Mouse (Mus musculus) lung, adult 2 months (tissue): Measurements from ENCODE around the gene Arhgap10.

Experiments
- CTCF ChIP-seq: fragments of 200-500 bp; IDR thresholded peaks from 2 replicates; pipeline ENCODE4 v1.5.1; 2011; ENCODE audit warnings: mild to moderate bottlenecking, low read length, control low read depth; ENCODE audit not compliant: insufficient read depth
- POLR2A ChIP-seq: fragments of 200-500 bp; IDR thresholded peaks from 2 replicates; pipeline ENCODE4 v1.6.1; 2011; ENCODE audit warnings: low read depth, mild to moderate bottlenecking, control low read depth, low read length, borderline replicate concordance; ENCODE audit errors: extremely low read depth

DNA sequence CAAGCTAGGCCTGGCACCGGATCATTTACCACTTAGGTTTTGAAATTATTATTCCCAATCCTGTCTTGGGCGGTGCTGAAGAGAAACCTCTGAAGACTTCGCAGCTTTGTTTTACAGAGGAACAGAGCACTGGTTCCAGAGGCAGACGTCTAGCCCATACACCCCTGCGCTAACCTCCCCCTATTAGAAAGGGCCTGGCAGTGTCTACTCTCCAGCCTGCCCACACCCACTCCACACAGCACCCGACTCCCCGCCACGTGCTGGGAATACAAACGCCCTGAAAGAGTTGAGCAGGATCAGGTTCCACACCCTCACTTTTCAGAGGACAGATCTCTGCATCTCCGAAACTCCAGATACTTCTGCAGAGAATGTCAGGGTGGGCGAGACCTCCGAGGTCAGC lies 180.5 kb downstream of the Arhgap10 start:
- TF ChIP-seq CTCF (no peak), POLR2A (no peak)
